Mouse (Mus musculus): ENCODE measurements around the gene Spata6. TPM values are rescaled to one million over a fixed set of nuclear protein-coding genes. Genes with fewer than 3 reads are reported as not detected.

Gene Spata6
- polyA plus RNA-seq, 1 experiment from 2014 or later = 7.5 TPM

DNA sequence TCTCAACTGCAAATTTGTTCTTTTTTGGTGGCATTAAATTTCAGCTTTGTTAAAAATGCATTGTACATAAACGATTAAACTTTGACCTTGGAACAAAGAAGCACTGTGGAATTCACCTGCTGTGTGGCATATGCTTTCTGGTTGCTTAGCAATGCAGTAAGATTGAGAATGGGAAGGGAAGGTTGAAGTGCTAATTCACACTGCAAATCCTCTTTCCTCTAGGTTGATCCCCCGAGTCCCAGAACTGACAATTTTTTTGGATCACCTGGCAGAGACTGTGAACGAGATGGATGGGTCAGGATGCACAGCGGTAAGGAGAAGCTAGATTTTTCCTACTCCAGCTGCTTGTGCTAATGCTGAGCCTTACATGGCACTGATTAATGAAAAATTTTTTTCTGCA lies 60.7 kb downstream of the Spata6 start:
- no peaks in the 10 kb centered on the region for H3K27me3 ChIP-seq (replicated peaks; ENCODE audit: control insufficient read depth, insufficient read depth, low read length)
- 21% methylated on average over 4 of the region's 4 CpGs for WGBS
- no peak overlapping the region for H3K4me3 ChIP-seq (replicated peaks; ENCODE audit: low read length)
- no peak overlapping the region for H3K9ac ChIP-seq (replicated peaks; ENCODE audit: low read depth, low read length)
- no peaks in the 10 kb centered on the region for H3K9me3 ChIP-seq (ENCODE audit: control insufficient read depth, low read length)
- no peak overlapping the region for H3K27ac ChIP-seq (ENCODE audit: low read length)
- peak; percentile 43; the same call in 1 of the 2 replicates for ATAC-seq
- H3K4me1 ChIP-seq (replicated peaks; ENCODE audit: control insufficient read depth, insufficient read depth, low read length) = no peaks in the 10 kb centered on the region
- H3K36me3 ChIP-seq (ENCODE audit: control insufficient read depth, insufficient read depth) = no peaks in the 10 kb centered on the region
- no peak overlapping the region for H3K4me2 ChIP-seq (ENCODE audit: low read length)

DNA sequence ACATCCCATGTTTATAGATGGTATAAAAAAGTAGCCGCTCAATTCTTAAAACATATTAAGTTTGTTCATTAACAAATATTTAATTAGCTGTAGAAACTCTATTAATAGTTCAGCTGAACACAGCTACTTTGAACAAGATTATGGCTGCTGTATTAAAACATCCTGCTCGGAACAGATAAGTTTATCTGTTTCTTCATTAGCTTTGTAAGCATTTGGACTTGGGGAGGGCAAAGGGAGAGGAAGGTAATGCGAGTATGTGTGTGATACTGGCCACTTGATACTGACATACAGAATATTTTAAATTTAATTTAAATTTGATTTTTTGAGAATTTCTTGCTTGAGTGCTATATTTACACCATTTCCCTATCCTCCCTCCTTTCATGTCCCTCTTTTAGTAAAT lies 80.1 kb downstream of the Spata6 start:
- WGBS = 90% methylated on average over 3 of the region's 3 CpGs
- no peak overlapping the region for H3K4me3 ChIP-seq (replicated peaks; ENCODE audit: low read length)

DNA sequence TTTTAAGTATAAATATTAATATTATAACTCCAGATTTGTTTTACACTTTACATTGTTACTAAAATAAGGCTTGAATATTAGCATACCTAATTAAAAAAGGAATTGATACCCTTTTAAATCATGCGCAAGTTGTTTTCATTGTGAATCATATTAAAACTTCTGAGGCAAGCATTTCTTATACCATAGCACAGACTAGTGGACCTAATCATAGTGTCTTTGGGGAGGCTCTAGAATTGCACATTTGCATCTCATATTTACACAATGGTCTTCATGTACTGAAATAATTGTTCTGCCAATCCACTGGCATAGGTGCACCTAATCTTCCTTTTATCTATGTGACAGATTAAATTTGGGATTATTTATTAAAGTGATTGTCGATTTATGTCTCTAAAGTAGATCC lies 83.4 kb downstream of the Spata6 start:
- WGBS = 84% methylated on average over 2 of the region's 2 CpGs
- no peak overlapping the region for H3K9ac ChIP-seq (replicated peaks; ENCODE audit: low read depth, low read length)
- no peaks in the 10 kb centered on the region for H3K4me1 ChIP-seq (replicated peaks; ENCODE audit: control insufficient read depth, insufficient read depth, low read length)
- no peaks in the 10 kb centered on the region for H3K27me3 ChIP-seq (replicated peaks; ENCODE audit: control insufficient read depth, insufficient read depth, low read length)
- no peak for ATAC-seq
- no peak overlapping the region for H3K4me2 ChIP-seq (ENCODE audit: low read length)
- H3K27ac ChIP-seq (ENCODE audit: low read length) = no peak overlapping the region
- H3K36me3 ChIP-seq (ENCODE audit: control insufficient read depth, insufficient read depth) = no peaks in the 10 kb centered on the region
- H3K9me3 ChIP-seq (ENCODE audit: control insufficient read depth, low read length) = no peaks in the 10 kb centered on the region
- H3K4me3 ChIP-seq (replicated peaks; ENCODE audit: low read length) = no peak overlapping the region

More for the DNA sequence above, 80.1 kb downstream of the Spata6 start:
- H3K36me3 ChIP-seq (ENCODE audit: control insufficient read depth, insufficient read depth) = no peaks in the 10 kb centered on the region
- H3K9ac ChIP-seq (replicated peaks; ENCODE audit: low read depth, low read length) = no peak overlapping the region
- H3K4me2 ChIP-seq (ENCODE audit: low read length) = no peak overlapping the region
- no peaks in the 10 kb centered on the region for H3K27me3 ChIP-seq (replicated peaks; ENCODE audit: control insufficient read depth, insufficient read depth, low read length)
- no peaks in the 10 kb centered on the region for H3K4me1 ChIP-seq (replicated peaks; ENCODE audit: control insufficient read depth, insufficient read depth, low read length)
- ATAC-seq = no peak
- H3K27ac ChIP-seq (ENCODE audit: low read length) = no peak overlapping the region
- no peaks in the 10 kb centered on the region for H3K9me3 ChIP-seq (ENCODE audit: control insufficient read depth, low read length)

DNA sequence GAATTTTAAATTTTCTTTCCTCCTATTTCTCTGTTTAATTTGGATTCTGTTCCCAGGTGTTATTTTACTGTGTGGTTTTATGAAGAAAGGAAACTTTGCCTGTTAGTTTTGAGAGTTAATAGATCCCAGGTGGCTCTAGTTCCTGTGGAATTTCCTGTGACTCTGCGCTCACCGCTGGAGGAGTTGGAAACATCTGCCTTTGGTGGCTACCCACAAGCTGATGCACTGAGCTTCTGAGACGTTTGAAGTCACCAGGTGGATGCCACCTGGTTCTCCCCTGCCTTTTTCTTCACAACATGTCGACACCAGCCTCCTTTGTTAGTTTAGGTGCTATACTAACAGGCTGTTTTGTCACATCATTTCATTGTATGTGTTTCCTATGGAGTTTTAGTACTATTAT lies 97.7 kb downstream of the Spata6 start:
- Histone ChIP-seq H3K27ac (ENCODE audit: low read length) (no peak overlapping the region), H3K4me1 (replicated peaks; ENCODE audit: control insufficient read depth, insufficient read depth, low read length) (no peaks in the 10 kb centered on the region), H3K9me3 (ENCODE audit: control insufficient read depth, low read length) (no peaks in the 10 kb centered on the region), H3K4me2 (ENCODE audit: low read length) (no peak overlapping the region), H3K36me3 (ENCODE audit: control insufficient read depth, insufficient read depth) (no peaks in the 10 kb centered on the region), H3K27me3 (replicated peaks; ENCODE audit: control insufficient read depth, insufficient read depth, low read length) (no peaks in the 10 kb centered on the region), H3K9ac (replicated peaks; ENCODE audit: low read depth, low read length) (no peak overlapping the region), H3K4me3 (replicated peaks; ENCODE audit: low read length) (no peak overlapping the region)
- 72% methylated on average over 4 of the region's 4 CpGs for WGBS
- ATAC-seq = no peak

DNA sequence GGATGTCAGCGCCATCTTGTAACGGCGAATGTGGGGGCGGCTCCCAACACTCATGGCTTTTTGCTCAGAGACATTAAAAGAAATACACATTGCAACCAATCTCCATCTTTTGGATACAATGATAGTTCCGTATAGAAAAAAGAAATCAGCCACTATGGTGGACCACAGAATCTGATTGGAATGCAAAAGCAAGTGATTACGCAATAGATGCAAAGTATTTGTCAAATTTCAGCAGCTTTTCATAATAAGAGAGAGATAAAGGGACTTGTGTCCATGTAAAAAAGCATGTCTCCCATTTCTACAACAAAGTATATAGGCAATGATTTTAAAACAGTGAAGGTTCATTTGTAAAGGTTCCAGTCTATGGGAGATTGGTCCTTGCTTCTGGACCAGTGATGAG lies 119.1 kb downstream of the Spata6 start:
- ATAC-seq = no peak
- Histone ChIP-seq H3K27me3 (replicated peaks; ENCODE audit: control insufficient read depth, insufficient read depth, low read length) (no peaks in the 10 kb centered on the region), H3K4me1 (replicated peaks; ENCODE audit: control insufficient read depth, insufficient read depth, low read length) (no peaks in the 10 kb centered on the region), H3K9ac (replicated peaks; ENCODE audit: low read depth, low read length) (no peak overlapping the region), H3K36me3 (ENCODE audit: control insufficient read depth, insufficient read depth) (no peaks in the 10 kb centered on the region), H3K4me2 (ENCODE audit: low read length) (no peak overlapping the region), H3K27ac (ENCODE audit: low read length) (no peak overlapping the region), H3K9me3 (ENCODE audit: control insufficient read depth, low read length) (no peaks in the 10 kb centered on the region), H3K4me3 (replicated peaks; ENCODE audit: low read length) (no peak overlapping the region)
- WGBS = 98% methylated on average over 6 of the region's 6 CpGs

DNA sequence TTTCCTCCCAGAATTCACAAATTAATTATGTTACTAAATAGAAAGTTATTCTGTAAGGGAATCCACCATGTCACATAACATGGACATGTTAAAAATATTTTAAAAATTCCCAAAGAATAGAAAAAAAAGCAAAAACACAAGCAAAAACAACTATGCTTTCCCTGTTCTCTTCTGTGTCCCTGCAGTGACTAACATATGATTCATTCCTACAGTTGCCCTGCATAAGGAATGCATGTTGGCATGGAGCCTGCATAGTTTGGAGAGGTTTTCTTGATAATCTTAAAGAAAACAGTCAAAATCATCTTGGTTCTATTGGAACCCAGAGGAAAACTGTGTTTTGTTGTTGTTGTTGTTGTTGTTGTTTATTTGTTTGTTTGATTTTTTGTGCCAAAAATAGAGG lies 132.8 kb downstream of the Spata6 start:
- H3K27me3 ChIP-seq (replicated peaks; ENCODE audit: control insufficient read depth, insufficient read depth, low read length) = no peaks in the 10 kb centered on the region
- no peak overlapping the region for H3K9ac ChIP-seq (replicated peaks; ENCODE audit: low read depth, low read length)
- H3K27ac ChIP-seq (ENCODE audit: low read length) = no peak overlapping the region
- no peaks in the 10 kb centered on the region for H3K36me3 ChIP-seq (ENCODE audit: control insufficient read depth, insufficient read depth)
- H3K4me3 ChIP-seq (replicated peaks; ENCODE audit: low read length) = no peak overlapping the region
- H3K4me2 ChIP-seq (ENCODE audit: low read length) = no peak overlapping the region
- no peaks in the 10 kb centered on the region for H3K9me3 ChIP-seq (ENCODE audit: control insufficient read depth, low read length)
- H3K4me1 ChIP-seq (replicated peaks; ENCODE audit: control insufficient read depth, insufficient read depth, low read length) = no peaks in the 10 kb centered on the region
- ATAC-seq = no peak

DNA sequence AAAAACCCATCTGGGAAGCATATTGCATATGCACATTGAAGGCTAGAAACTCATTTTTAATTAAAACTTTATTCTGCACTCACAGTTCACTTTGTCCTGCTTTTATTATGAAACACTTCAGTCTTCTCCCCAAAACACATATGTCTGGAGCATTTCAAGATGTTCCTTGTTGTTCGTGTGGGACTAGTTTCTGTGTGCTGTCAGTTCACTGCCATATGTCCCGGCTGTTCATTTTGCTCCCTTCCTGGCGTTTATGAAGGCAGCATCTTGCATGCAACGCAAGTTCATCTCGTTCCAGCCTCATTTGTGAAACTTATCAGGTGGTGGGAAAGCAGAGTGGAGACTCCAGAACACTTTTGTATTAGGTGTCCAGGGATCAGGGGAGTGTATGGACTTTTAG lies 146.9 kb downstream of the Spata6 start:
- Histone ChIP-seq H3K9me3 (ENCODE audit: control insufficient read depth, low read length) (no peaks in the 10 kb centered on the region), H3K9ac (replicated peaks; ENCODE audit: low read depth, low read length) (no peak overlapping the region), H3K4me1 (replicated peaks; ENCODE audit: control insufficient read depth, insufficient read depth, low read length) (no peaks in the 10 kb centered on the region), H3K4me2 (ENCODE audit: low read length) (no peak overlapping the region), H3K4me3 (replicated peaks; ENCODE audit: low read length) (no peak overlapping the region), H3K27me3 (replicated peaks; ENCODE audit: control insufficient read depth, insufficient read depth, low read length) (no peaks in the 10 kb centered on the region), H3K36me3 (ENCODE audit: control insufficient read depth, insufficient read depth) (no peaks in the 10 kb centered on the region), H3K27ac (ENCODE audit: low read length) (no peak overlapping the region)
- WGBS = 77% methylated on average over 5 of the region's 5 CpGs
- peak; percentile 87 for ATAC-seq

DNA sequence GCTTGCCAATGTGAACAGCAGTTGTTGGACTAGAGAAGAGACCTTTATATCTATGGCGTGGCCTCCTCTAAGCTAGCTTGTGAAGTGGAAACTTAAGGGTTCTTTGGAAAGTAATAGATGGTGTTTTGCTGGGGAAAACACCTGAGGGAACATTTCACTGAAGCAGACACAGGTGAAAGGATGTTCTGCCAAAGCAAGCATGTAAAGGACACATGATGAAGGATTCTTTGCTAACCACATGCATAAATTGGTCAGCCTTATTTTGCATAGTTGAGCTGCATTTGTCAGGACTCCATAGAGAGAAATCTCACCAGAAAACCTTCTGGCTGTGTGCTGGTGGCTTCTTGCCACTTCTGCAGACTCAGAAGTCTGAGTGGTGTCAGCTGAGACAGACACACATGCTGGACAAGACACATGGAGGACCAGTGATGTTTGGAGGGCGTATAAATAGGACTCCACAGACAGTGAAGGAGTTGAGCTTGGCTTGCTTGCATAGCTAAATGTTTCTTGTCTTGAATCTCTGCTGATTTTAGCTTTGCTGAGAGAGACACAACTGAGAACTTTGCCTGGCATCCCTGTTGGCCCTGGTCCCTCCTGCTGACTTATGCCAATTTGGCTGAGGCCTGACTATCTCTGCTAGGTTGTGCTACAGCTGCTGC lies 148.1 kb downstream of the Spata6 start:
- Histone ChIP-seq H3K9ac (replicated peaks; ENCODE audit: low read depth, low read length) (no peak overlapping the region), H3K36me3 (ENCODE audit: control insufficient read depth, insufficient read depth) (no peaks in the 10 kb centered on the region), H3K4me3 (replicated peaks; ENCODE audit: low read length) (no peak overlapping the region), H3K4me1 (replicated peaks; ENCODE audit: control insufficient read depth, insufficient read depth, low read length) (no peaks in the 10 kb centered on the region), H3K27ac (ENCODE audit: low read length) (no peak overlapping the region), H3K4me2 (ENCODE audit: low read length) (no peak overlapping the region), H3K27me3 (replicated peaks; ENCODE audit: control insufficient read depth, insufficient read depth, low read length) (no peaks in the 10 kb centered on the region), H3K9me3 (ENCODE audit: control insufficient read depth, low read length) (no peaks in the 10 kb centered on the region)
- 0 out of 2 replicates have a peak, but pooled peaks have one; percentile 32 for ATAC-seq
- 80% methylated on average over 2 of the region's 2 CpGs for WGBS
